In genomic region chr11:4189182-4189581, GRCm38 (mm10) we compare ENCODE assay signal across 16 mouse cellular contexts. TPM values are rescaled to one million over a fixed set of nuclear protein-coding genes. Genes with fewer than 3 reads are reported as not detected.
A peak's percentile ranks its signal among the peaks of the same experiment; 100 is the strongest.
DNase-seq lines count a peak whose midpoint lies in the region; ATAC-seq and TF ChIP-seq lines count a peak whose summit lies in the region.
"Had no signal": no experiment of that assay in that cellular context is flagged by ENCODE, and none has a peak within 500 bp of the region (broad histone marks: within the 10 kb centered on the region; RNA-seq: fewer than 3 reads in every experiment).

No protein-coding gene starts in this region.

- H3K27ac ChIP-seq in hindbrain, postnatal 0 days, result no peak overlapping the region
- H3K27ac ChIP-seq in hindbrain, embryonic 10.5 days, result no peak overlapping the region
- H3K27ac ChIP-seq in kidney, embryonic 16.5 days (ENCODE audit: low read length), result peak overlapping the region; percentile 58
- H3K27ac ChIP-seq: liver, embryonic 15.5 days; midbrain, embryonic 12.5 days had no signal

- no peak overlapping the region for H3K9ac ChIP-seq in hindbrain, postnatal 0 days (replicated peaks; ENCODE audit: low read length)
- H3K9ac ChIP-seq in kidney, embryonic 16.5 days (replicated peaks; ENCODE audit: low read length), result no peak overlapping the region
- H3K9ac ChIP-seq: liver, embryonic 15.5 days; midbrain, embryonic 12.5 days had no signal

- no peaks in the 10 kb centered on the region for H3K27me3 ChIP-seq in hindbrain, postnatal 0 days (ENCODE audit: insufficient read depth, low read length)
- H3K27me3 ChIP-seq in hindbrain, embryonic 10.5 days (ENCODE audit: insufficient read depth, poor library complexity, severe bottlenecking), result peaks cover 8% of the 10 kb centered on the region; the same call in 1 of the 2 replicates
- H3K27me3 ChIP-seq in kidney, embryonic 16.5 days (ENCODE audit: insufficient read depth, low read length), result no peaks in the 10 kb centered on the region
- H3K27me3 ChIP-seq: liver, embryonic 15.5 days; midbrain, embryonic 12.5 days had no signal

- H3K4me3 ChIP-seq in hindbrain, postnatal 0 days (ENCODE audit: low read length), result no peak overlapping the region
- no peak overlapping the region for H3K4me3 ChIP-seq in hindbrain, embryonic 10.5 days
- no peak overlapping the region for H3K4me3 ChIP-seq in kidney, embryonic 16.5 days (ENCODE audit: low read length)
- H3K4me3 ChIP-seq: liver, embryonic 15.5 days; midbrain, embryonic 12.5 days; myocyte had no signal

- no peak for ATAC-seq in hindbrain, postnatal 0 days
- no peak for ATAC-seq in kidney, embryonic 16.5 days (ENCODE audit: low FRiP score, low TSS enrichment)
- ATAC-seq: forebrain, embryonic 14.5 days had no signal

- peak overlapping the region; percentile 92 for H3K4me2 ChIP-seq in hindbrain, postnatal 0 days (ENCODE audit: low read depth, low read length)
- no peak overlapping the region for H3K4me2 ChIP-seq in kidney, embryonic 16.5 days (replicated peaks; ENCODE audit: low read depth, low read length)
- H3K4me2 ChIP-seq: liver, embryonic 15.5 days; midbrain, embryonic 12.5 days had no signal

- no peak for DNase-seq in hindbrain, postnatal 0 days (ENCODE audit: low spot score)
- DNase-seq in hindbrain, embryonic 10.5 days (ENCODE audit: low spot score), result no peak
- peak; percentile 34 for DNase-seq in lung, postnatal 36 days
- no peak for DNase-seq in lung, postnatal 14 days
- no peak for DNase-seq in neural tube, embryonic 10.5 days (ENCODE audit: extremely low spot score, low spot score)
- DNase-seq in adrenal gland, adult 8-10 months, result no peak
- DNase-seq: cerebellum, adult 18-20 months; heart, postnatal 10 days; lung, postnatal 4 days had no signal

- no peaks in the 10 kb centered on the region for H3K36me3 ChIP-seq in hindbrain, postnatal 0 days (ENCODE audit: insufficient read depth, low read length)
- no peaks in the 10 kb centered on the region; the same call in 1 of the 2 replicates for H3K36me3 ChIP-seq in hindbrain, embryonic 10.5 days
- no peaks in the 10 kb centered on the region for H3K36me3 ChIP-seq in kidney, embryonic 16.5 days (ENCODE audit: insufficient read depth, low read length)
- H3K36me3 ChIP-seq: liver, embryonic 15.5 days; midbrain, embryonic 12.5 days had no signal

- 83% methylated on average over 6 of the region's 6 CpGs for WGBS in hindbrain, postnatal 0 days
- 85% methylated on average over 6 of the region's 6 CpGs for WGBS in hindbrain, embryonic 10.5 days
- 70% methylated on average over 6 of the region's 6 CpGs for WGBS in kidney, embryonic 16.5 days

- H3K9me3 ChIP-seq in hindbrain, postnatal 0 days (ENCODE audit: low read length), result no peaks in the 10 kb centered on the region
- no peaks in the 10 kb centered on the region for H3K9me3 ChIP-seq in hindbrain, embryonic 10.5 days
- H3K9me3 ChIP-seq in kidney, embryonic 16.5 days (ENCODE audit: low read length), result no peaks in the 10 kb centered on the region
- H3K9me3 ChIP-seq: liver, embryonic 15.5 days; midbrain, embryonic 12.5 days had no signal

- peaks cover 9% of the 10 kb centered on the region for H3K4me1 ChIP-seq in hindbrain, postnatal 0 days (ENCODE audit: insufficient read depth, low read length)
- peaks cover 38% of the 10 kb centered on the region for H3K4me1 ChIP-seq in hindbrain, embryonic 10.5 days (replicated peaks)
- H3K4me1 ChIP-seq in kidney, embryonic 16.5 days (ENCODE audit: insufficient read depth, low read length), result peaks cover 49% of the 10 kb centered on the region

- TF ChIP-seq CTCF in hindbrain, postnatal 0 days (IDR thresholded peaks at IDR 0.05; ENCODE audit: low read depth), result no peak

RNA-seq across cellular contexts. Expression of gene Tbc1d10a, which starts 2.6 kb away (rescaled TPM):
- 59.1 and 60.8 TPM in 2 replicates for total RNA-seq in hindbrain, postnatal 0 days (2014; rRNA removed)
- polyA plus RNA-seq in hindbrain, postnatal 0 days (2015; fragmentation: Nextera tagmentation; extraction: Ambion mirVana), result 34.2 TPM in 2 replicates
- polyA plus RNA-seq in hindbrain, embryonic 10.5 days (2016; fragmentation: Nextera tagmentation; extraction: Ambion mirVana), result 29.4 and 32.3 TPM in 2 replicates
- polyA plus RNA-seq in kidney, embryonic 16.5 days (2015; fragmentation: Nextera tagmentation; extraction: Ambion mirVana), result 49.0 and 51.3 TPM in 2 replicates
- 10 to 100 TPM; 18.6 to 24.7 (median 21.9) TPM for total RNA-seq in adrenal gland, adult 8-10 months (2022)

RNA-seq across cellular contexts. Expression of gene Castor1, which starts 28.8 kb away (rescaled TPM):
- 20.6 and 20.7 TPM in 2 replicates for total RNA-seq in hindbrain, postnatal 0 days (2014; rRNA removed)
- polyA plus RNA-seq in hindbrain, postnatal 0 days (2015; fragmentation: Nextera tagmentation; extraction: Ambion mirVana), result 10.6 and 12.4 TPM in 2 replicates
- polyA plus RNA-seq in hindbrain, embryonic 10.5 days (2016; fragmentation: Nextera tagmentation; extraction: Ambion mirVana), result 2.7 and 3.6 TPM in 2 replicates
- polyA plus RNA-seq in kidney, embryonic 16.5 days (2015; fragmentation: Nextera tagmentation; extraction: Ambion mirVana), result 6.8 and 7.6 TPM in 2 replicates
- total RNA-seq in adrenal gland, adult 8-10 months (2022), result 1 to 10 TPM; 3.1 to 6.1 (median 4.2) TPM

RNA-seq across cellular contexts. Expression of gene Sf3a1, which starts 29.0 kb away (rescaled TPM):
- 41.9 and 45.4 TPM in 2 replicates for total RNA-seq in hindbrain, postnatal 0 days (2014; rRNA removed)
- 30.6 and 31.6 TPM in 2 replicates for polyA plus RNA-seq in hindbrain, postnatal 0 days (2015; fragmentation: Nextera tagmentation; extraction: Ambion mirVana)
- polyA plus RNA-seq in hindbrain, embryonic 10.5 days (2016; fragmentation: Nextera tagmentation; extraction: Ambion mirVana), result 92.1 and 95.3 TPM in 2 replicates
- 54.5 and 65.5 TPM in 2 replicates for polyA plus RNA-seq in kidney, embryonic 16.5 days (2015; fragmentation: Nextera tagmentation; extraction: Ambion mirVana)
- 10 to 100 TPM; 40.4 to 61.5 (median 48.4) TPM for total RNA-seq in adrenal gland, adult 8-10 months (2022)

RNA-seq across cellular contexts. Expression of gene Ccdc157, which starts 29.1 kb away (rescaled TPM):
- 20.8 TPM in 2 replicates for total RNA-seq in hindbrain, postnatal 0 days (2014; rRNA removed)
- polyA plus RNA-seq in hindbrain, postnatal 0 days (2015; fragmentation: Nextera tagmentation; extraction: Ambion mirVana), result 10.3 and 10.9 TPM in 2 replicates
- 7.8 and 8.5 TPM in 2 replicates for polyA plus RNA-seq in hindbrain, embryonic 10.5 days (2016; fragmentation: Nextera tagmentation; extraction: Ambion mirVana)
- 9.4 and 10.7 TPM in 2 replicates for polyA plus RNA-seq in kidney, embryonic 16.5 days (2015; fragmentation: Nextera tagmentation; extraction: Ambion mirVana)
- total RNA-seq in adrenal gland, adult 8-10 months (2022), result 10 to 100 TPM; 11.8 to 22.5 (median 15.3) TPM

RNA-seq across cellular contexts. Expression of gene Osm, which starts 47.0 kb away (rescaled TPM):
- total RNA-seq in hindbrain, postnatal 0 days (2014; rRNA removed), result 0.40 TPM in 1 of 2 replicates, not detected in the other
- 0.08 TPM in 1 of 2 replicates, not detected in the other for polyA plus RNA-seq in hindbrain, postnatal 0 days (2015; fragmentation: Nextera tagmentation; extraction: Ambion mirVana)
- 0.09 TPM in 1 of 2 replicates, not detected in the other for polyA plus RNA-seq in hindbrain, embryonic 10.5 days (2016; fragmentation: Nextera tagmentation; extraction: Ambion mirVana)
- polyA plus RNA-seq in kidney, embryonic 16.5 days (2015; fragmentation: Nextera tagmentation; extraction: Ambion mirVana), result not detected in 2 replicates
- total RNA-seq in adrenal gland, adult 8-10 months (2022), result under 1 TPM in 2 of 4 experiments, not detected in 2; 0.24 to 0.25 TPM
- total RNA-seq: heart, postnatal 10 days; left cerebral cortex, postnatal 36 days had no signal
- polyA plus RNA-seq: intestine, embryonic 14.5 days; midbrain, embryonic 12.5 days; myocyte had no signal
